ENCODE assay signal across 42 mouse cellular contexts in the genomic region with DNA sequence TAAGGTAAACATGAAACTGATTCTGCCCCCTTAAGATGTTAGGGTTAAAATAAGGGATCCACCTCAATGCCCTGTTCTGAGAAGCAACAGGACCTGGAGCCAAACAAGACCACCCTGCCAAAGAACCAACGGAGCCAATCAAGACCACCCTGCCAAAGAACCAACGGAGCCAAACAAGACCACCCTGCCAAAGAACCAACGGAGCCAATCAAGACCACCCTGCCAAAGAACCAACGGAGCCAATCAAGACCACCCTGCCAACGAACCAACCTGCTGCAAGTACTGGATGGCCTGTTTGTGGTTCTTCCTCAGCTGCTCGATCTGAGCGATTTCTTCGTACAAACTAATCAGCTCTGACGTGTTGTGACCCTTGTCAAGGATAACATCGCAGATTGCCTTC. TPM values are rescaled to one million over a fixed set of nuclear protein-coding genes. Genes with fewer than 3 reads are reported as not detected.
"Had no signal": no experiment of that assay in that cellular context is flagged by ENCODE, and none has a peak within 500 bp of the region (broad histone marks: within the 10 kb centered on the region; RNA-seq: fewer than 3 reads in every experiment).

No protein-coding gene starts in this region.

RNA-seq across cellular contexts. Expression of a gene that starts 25.1 kb away (rescaled TPM):
- total RNA-seq: heart, postnatal 10 days; heart, postnatal 14 days; heart, postnatal 25 days; heart, postnatal 36 days; heart, postnatal 4 days; hematopoietic stem cell, adult 5-6 weeks; hindbrain, postnatal 0 days; layer of hippocampus, adult 18-20 months; layer of hippocampus, adult 2 months; layer of hippocampus, adult 8-10 months; layer of hippocampus, postnatal 10 days; layer of hippocampus, postnatal 14 days; layer of hippocampus, postnatal 25 days; layer of hippocampus, postnatal 36 days; left cerebral cortex, adult 18-20 months; left cerebral cortex, adult 2 months; left cerebral cortex, adult 8-10 months had no signal
- polyA plus RNA-seq: heart, embryonic 11.5 days; heart, embryonic 12.5 days; heart, embryonic 13.5 days; heart, embryonic 14.5 days; heart, embryonic 15.5 days; heart, embryonic 16.5 days; heart, postnatal 0 days; hindbrain, embryonic 10.5 days; hindbrain, embryonic 11.5 days; hindbrain, embryonic 12.5 days; hindbrain, embryonic 13.5 days; hindbrain, embryonic 14.5 days; hindbrain, embryonic 15.5 days; hindbrain, embryonic 16.5 days; hindbrain, postnatal 0 days; inflammation-experienced regulatory T-cells, adult 6 months; intestine, embryonic 14.5 days; intestine, embryonic 15.5 days; intestine, embryonic 16.5 days; intestine, postnatal 0 days; kidney, adult 2 months; kidney, embryonic 14.5 days; kidney, embryonic 15.5 days; kidney, embryonic 16.5 days; kidney, postnatal 0 days; large intestine, adult 2 months had no signal
